Mouse (Mus musculus) ovary, adult 18-20 months (tissue): ENCODE results near the gene Trf.
"Not testable (repeated sequence)": the region's sequence is repeated elsewhere in the genome, so short reads cannot be mapped to it uniquely, and the experiment has no call there.

Source experiments
- DNase-seq: peaks from one replicate; pipeline ENCODE4 v3.0.0; 2022; ENCODE audit warnings: low spot score, mixed read lengths

The Trf gene

GRCm38 (mm10) chr9:103224721-103225120 lies 5.5 kb downstream of the Trf start:
- DNase-seq = no peak

DNA sequence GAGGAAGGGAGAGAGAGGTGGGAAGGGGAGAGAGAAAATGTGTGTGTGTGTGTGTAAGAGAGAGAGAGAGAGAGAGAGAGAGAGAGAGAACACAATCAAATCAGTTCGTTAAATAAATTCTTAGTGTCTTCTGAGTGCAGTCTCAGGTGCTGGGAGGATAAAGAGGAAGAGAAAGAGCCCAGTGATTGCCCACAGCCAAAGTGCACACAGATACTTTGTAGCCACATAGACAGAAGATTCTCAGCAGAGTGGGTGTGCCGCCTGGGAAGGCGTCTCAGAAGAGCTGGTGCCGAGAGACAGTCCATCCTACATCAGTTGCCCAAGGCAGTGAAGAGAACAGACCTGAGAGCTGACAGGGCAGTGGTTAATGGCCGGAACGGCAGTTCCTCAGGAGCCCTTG lies 16.0 kb downstream of the Trf start:
- DNase-seq = no peak

- DNase-seq = no peak
Measured at GRCm38 (mm10) chr9:103213631-103214030, 16.6 kb downstream of the Trf start.

DNA sequence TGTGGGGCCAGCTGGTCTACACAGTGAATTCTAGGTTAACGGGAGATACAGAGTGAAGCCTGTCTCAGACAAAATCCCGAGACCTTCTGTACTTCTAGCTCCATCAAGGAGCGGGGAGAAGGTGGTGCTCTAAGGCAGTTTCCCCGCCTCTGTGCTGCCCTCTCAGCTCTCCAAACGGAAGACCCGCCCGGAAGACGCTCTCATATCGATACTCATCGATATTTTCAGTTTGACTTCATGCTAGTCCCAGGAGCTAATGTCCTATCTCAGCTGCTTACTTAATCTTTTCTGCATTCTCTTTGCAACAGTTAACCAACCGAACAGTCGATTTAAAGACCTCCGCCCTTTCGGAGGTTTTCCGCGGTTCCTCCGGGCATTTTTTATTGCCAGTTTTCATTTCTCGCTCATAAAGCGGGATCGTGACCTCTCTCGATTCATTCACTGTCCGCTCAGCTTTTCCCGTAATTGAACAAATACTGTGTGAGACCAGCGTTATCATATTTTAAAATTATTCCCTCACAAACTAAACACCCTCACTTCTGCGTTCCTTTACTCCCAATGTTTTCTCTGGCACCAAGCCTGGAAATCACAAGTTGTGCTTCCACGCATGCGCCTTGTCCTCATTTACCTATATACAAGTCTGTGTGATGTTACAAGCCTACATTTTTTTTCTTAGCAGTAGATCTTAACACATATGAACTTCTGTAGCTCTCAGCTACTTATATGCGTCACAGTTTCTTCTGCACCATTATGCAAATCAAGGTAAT lies 17.4 kb downstream of the Trf start:
- no peak for DNase-seq

- no peak for DNase-seq
Measured at GRCm38 (mm10) chr9:103208802-103209423, 21.3 kb downstream of the Trf start.

GRCm38 (mm10) chr9:103207846-103208245 lies 22.4 kb downstream of the Trf start:
- peak; percentile 56 for DNase-seq

DNA sequence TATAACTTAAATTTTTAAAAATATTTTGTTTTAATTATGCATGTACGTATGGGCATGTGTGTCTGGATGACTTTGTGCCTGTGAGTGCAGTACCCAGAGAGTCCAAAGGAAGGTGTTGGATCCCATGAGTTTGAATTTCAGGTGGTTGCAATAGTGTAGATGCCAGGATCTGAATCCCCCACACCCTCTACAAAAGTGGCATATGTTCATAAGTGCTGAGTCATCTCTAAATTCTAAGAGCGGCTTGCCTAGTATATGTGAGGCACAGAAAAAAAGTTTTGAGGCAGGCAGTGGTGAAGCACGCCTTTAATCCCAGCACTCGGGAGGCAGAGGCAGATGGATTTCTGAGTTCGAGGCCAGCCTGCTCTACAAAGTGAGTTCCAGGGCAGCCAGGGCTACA lies 24.5 kb downstream of the Trf start:
- DNase-seq = no peak

DNA sequence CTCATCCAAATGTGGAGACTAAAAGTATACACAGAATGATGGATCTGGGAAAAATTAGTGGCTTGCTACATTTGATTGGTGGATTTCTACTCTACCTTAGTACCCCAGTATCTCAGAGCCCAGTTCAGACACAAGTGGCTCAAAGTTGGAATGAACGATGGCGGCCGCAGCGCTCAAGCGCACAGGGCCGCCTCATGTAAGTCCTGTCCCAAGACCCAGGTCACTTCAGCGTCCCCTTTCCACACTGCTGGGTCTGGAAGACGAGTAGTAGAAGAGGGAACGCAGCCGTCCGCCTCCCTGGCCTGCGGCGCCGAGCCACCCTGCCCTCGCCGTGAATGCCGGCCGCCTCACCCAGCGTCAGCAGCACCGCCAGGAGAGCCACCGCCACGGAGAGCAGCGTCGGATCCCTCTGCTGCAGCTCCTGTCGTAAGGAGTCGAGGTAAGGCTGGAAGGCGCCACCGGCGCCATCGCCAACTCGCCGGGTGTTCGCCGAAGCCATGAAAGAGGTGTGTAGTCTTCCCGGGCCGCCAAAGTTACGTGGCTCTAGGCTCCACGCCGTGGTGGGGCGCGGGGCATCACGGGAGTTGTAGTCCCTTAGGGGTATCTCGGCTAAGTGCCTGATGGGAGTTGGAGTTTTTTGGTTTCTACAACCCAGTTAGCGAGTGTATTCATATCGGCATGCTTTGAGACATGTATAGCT lies 28.5 kb downstream of the Trf start, which contains the start of gene Srprb:
Gene Srprb (minus strand): TSS at position 577 of the 700 bp plus-strand sequence.
- peak; percentile 82 for DNase-seq

DNA sequence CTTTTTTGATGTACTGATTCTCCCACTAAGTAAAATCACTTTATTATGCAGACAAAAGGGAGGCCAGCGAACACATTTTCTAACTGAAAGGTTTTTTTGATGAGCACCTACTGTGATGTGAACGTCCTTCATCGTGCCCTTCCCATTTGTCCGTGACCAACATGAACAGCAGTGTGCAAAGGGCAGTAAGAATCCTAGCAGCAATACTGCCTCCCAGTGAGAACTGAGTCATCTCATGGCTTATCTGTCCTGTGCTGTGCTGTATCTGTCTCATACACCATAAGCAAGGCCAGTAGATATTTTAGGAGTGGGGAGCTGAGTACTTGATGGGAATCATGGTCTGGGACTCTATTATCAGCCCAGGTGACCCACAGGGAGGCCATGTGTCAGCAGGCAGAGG lies 41.8 kb downstream of the Trf start:
- DNase-seq = no peak

DNA sequence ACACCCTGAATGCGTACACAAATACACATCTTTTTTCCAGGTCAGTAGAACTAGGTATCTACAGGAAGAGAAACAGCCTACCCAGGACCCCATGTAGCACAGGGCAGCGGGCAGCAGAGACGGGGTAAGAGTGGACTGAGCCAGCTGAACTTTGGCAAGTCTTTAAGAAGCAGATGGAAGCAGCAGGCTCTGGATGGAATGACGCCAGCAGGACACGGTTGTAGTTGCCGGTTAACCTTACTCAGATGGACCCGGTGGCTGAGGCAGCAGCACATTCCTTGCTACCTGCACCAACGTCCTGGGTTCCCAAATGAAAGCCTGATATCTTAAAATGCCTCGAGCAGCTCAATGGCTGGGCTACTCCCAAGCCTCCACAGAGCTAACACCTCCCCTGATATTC lies 43.5 kb downstream of the Trf start:
- no peak for DNase-seq

DNA sequence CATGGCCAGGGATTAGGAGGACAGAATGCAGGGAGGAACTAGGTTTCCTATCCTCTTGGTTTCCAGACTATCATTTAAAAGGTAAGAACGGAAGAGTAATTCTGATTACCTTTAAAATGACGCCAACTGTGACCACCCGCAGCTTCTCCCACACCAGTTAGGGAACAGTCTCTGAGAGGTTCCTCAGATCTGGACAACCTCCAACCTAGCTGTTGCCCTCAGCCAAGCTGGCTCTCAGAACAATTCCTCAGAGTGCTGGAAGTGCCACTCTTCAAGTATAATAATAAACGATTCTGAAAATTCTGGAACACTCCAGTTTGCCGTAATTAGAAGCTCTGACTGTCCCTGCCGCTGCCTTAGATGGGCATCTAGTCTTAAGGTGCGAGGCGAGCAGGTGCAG lies 44.3 kb downstream of the Trf start:
- DNase-seq = no peak

DNA sequence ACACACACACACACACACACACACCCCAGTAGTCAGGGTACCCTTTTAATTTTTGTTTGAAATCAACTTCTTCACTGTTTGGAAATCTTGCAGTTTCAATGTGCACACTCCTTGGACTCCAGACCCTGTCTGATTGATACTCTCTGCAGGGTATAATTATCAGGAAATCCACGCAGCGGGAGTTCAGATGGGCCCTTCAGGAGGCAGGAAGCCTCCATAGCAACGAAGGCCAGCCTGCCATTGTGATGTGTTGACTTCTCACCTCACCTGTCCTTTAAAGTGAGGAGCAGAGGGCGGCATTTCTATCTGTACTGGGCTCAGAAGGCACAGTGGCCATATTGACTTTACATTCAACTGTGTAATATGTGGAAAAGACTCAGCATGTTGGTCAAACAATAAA lies 45.4 kb downstream of the Trf start:
- DNase-seq = no peak

DNA sequence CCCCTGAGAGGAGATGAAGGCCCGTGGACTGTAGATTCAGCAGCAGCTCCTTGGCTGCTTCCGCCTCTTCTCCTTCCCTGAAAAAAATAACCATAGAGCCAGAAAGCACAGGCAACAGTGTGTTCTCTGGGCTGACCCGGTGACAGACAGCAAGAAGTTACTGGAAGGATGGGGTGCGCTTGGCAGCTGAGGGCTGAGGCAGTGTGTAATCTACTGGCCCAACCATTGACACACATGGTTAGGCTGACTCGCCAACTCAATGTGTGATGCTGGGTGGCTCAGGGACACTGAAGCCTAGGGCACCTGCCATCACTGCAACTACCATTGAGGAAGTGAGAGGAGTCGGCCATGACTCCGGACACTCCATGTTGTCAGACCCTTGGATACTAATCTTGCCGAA lies 48.4 kb downstream of the Trf start:
- DNase-seq = no peak

DNA sequence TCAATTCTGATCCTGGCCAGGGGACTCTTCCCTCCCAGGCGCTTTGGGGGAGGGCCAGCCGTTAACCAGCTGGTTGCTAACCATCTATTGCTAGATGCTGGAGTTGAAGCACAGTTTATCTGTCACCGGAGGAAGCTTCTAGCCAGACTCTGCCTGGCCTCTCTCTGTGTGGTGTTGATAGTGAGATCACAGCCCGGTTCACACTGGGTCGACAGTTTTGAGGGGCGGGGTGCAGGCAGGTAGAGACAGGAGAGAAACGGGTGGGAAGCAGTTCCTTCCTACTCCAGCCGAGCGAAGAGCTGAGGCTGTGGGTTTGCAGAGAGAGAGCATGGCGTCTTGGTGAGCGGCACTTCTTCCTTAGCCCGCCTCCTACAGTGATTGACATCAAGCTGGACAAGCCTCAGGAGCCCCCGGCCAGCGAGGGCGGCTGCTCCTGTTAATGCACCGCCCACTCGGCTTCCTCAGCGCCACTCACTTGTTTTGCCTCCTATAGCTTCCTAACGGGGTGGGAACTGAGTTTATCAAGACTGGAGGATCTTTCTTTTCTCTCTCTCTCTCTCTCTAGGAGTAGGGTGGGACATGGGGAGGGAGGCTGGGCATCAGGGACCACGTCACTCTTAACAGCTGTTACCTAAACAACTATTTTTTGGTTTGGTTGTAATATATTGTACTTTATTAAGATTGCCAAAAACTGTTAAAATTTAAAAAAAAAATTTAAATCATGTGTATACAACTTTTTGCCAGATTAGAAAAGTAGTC lies 49.3 kb downstream of the Trf start:
- DNase-seq = peak; percentile 68

DNA sequence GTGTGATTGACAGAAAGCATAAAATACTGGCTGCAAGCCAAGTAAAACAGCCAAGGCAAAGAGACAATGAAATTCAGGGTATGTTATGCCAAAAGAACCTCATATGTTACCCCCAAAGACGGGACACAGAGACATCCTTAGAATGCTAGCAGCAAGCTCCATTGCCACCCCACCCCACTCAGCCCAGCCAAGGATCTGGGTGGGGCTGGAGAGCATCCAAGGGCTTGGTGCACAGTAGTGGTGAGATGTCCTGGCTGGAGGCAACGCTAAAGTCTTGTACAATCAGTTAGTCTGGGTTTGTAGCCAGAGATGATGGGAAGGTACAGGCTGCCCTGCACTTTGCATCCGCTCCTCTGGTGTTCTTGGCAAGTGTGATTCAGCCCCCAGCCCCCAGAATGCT lies 49.9 kb downstream of the Trf start:
- DNase-seq = peak; percentile 30

- DNase-seq = no peak
Measured at GRCm38 (mm10) chr9:103175692-103176091, 54.6 kb downstream of the Trf start.

- DNase-seq = no peak
Measured at GRCm38 (mm10) chr9:103174771-103175519, 55.3 kb downstream of the Trf start.

DNA sequence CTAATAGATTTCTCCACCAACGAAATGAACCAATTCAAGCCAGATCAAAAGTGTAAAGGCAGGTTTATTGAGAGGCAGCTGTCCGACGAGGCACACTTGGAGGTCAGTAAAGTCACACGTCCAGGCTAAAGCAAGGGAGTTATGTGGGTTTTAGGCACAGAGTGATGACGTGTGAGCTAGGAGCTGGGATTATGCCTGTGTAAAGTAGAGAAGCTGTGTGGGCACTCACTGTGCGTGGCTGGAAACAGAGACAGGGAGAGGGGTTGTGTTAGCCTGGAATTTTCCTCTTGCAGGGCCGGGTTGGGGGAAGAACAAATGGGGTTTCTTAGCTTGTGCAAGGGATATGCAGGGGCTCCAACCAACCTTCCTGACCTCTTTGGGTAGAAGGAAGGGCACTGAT lies 61.5 kb downstream of the Trf start:
- no peak for DNase-seq

- no peak for DNase-seq
Measured at GRCm38 (mm10) chr9:103168046-103168445, 62.2 kb downstream of the Trf start.

DNA sequence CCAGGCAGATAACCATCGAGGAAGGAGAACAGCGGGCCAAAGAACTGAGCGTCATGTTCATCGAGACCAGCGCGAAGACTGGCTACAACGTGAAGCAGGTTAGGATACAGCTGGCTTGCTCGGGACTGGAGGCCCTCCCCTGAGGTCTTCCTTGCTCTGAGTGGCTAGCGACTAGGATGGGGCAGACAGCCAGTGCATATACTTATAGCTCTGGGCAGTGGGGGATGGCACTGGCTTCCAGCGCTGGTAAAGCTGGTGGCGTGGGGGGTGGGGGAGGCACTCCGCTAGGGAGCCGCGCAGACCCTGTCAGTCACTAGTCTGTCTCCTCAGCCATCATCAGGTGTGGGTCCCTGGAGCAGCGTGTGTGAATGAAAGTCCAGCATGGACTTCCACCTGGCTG lies 66.4 kb downstream of the Trf start:
- DNase-seq = no peak

- DNase-seq = not testable (repeated sequence)
Measured at GRCm38 (mm10) chr9:103155158-103155557, 75.1 kb downstream of the Trf start.

- DNase-seq = no peak
Measured at GRCm38 (mm10) chr9:103154568-103154967, 75.7 kb downstream of the Trf start.
